Comparison of ENCODE assay signal across 8 mouse cellular contexts in the genomic region with DNA sequence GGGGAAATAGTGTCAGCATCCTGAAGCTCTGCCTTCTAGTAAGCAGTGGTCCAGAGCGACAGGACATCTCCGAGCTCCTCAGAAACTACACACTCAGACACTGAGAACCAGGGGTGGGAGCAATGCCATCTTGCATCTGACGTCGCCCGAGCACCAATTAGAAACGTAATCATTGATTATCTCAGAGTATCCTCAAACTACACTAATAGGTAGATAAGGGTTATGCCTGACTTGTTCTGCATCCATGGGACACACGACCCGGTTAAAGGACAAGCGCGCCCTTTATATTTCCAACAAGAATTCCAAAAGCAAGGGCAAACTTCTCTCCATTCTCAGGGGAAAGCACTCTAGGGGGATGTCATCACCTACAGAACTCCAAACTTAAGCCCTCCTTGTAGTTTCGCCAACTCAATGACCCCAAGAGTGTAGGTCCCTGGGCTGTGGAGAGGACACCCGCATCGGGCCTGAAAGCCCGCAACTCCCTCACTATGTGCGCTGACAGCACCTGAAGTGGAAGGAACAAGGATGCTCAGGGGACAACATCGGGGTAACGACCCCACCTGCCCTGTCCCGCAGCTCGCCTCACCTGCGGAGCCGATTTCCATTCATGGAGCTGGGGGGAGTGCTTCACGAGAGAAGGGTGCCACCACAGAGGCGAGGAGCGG. TPM values are rescaled to one million over a fixed set of nuclear protein-coding genes. Genes with fewer than 3 reads are reported as not detected.
DNase-seq lines count a peak whose midpoint lies in the region; ATAC-seq and TF ChIP-seq lines count a peak whose summit lies in the region.

No protein-coding gene starts in this region.

- H3K9me3 ChIP-seq in lung, postnatal 0 days (ENCODE audit: low read length), result no peaks in the 10 kb centered on the region
- H3K9me3 ChIP-seq in hindbrain, embryonic 13.5 days, result no peaks in the 10 kb centered on the region
- no peaks in the 10 kb centered on the region for H3K9me3 ChIP-seq in midbrain, embryonic 11.5 days (ENCODE audit: control insufficient read depth, low read length)

- TF ChIP-seq EP300 in lung, postnatal 0 days (IDR thresholded peaks at IDR 0.05), result no peak

- H3K4me2 ChIP-seq in lung, postnatal 0 days (replicated peaks; ENCODE audit: low read depth, low read length), result peak overlapping the region; percentile 92
- H3K4me2 ChIP-seq in hindbrain, embryonic 13.5 days, result peak overlapping the region; percentile 95
- peak overlapping the region; percentile 83 for H3K4me2 ChIP-seq in midbrain, embryonic 11.5 days

- no peaks in the 10 kb centered on the region for H3K36me3 ChIP-seq in lung, postnatal 0 days (ENCODE audit: insufficient read depth, low read length)
- peaks cover 5% of the 10 kb centered on the region for H3K36me3 ChIP-seq in hindbrain, embryonic 13.5 days
- no peaks in the 10 kb centered on the region for H3K36me3 ChIP-seq in midbrain, embryonic 11.5 days (ENCODE audit: control insufficient read depth, insufficient read depth, low read length)

- peak overlapping the region; percentile 86 for H3K9ac ChIP-seq in lung, postnatal 0 days (replicated peaks; ENCODE audit: low read depth)
- peak overlapping the region; percentile 95 for H3K9ac ChIP-seq in hindbrain, embryonic 13.5 days
- peak overlapping the region; percentile 85 for H3K9ac ChIP-seq in midbrain, embryonic 11.5 days (ENCODE audit: low read length)

- peak; percentile 17 for DNase-seq in lung, postnatal 0 days (ENCODE audit: low spot score)
- no peak for DNase-seq in lung, postnatal 36 days
- peak; percentile 12 for DNase-seq in embryo, embryonic 11 days
- DNase-seq in midbrain, embryonic 11.5 days (ENCODE audit: low spot score, missing footprints), result peak; percentile 92
- DNase-seq in gastrocnemius, postnatal 36 days, result no peak
- DNase-seq in right cerebral cortex, postnatal 36 days (ENCODE audit: low spot score in 2 of 2), result no peak
- DNase-seq in right cerebral cortex, postnatal 14 days, result no peak

- no peaks in the 10 kb centered on the region for H3K27me3 ChIP-seq in lung, postnatal 0 days (replicated peaks; ENCODE audit: insufficient read depth, low read length)
- no peaks in the 10 kb centered on the region for H3K27me3 ChIP-seq in hindbrain, embryonic 13.5 days
- H3K27me3 ChIP-seq in midbrain, embryonic 11.5 days (ENCODE audit: control insufficient read depth, insufficient read depth, low read length), result no peaks in the 10 kb centered on the region

- TF ChIP-seq CTCF in lung, postnatal 0 days (IDR thresholded peaks at IDR 0.05), result no peak

- intact Hi-C loops in gastrocnemius, postnatal 36 days (cut with DNase I), result no loop called here

- H3K4me3 ChIP-seq in lung, postnatal 0 days (ENCODE audit: low read depth, low read length), result peak overlapping the region; percentile 91
- peak overlapping the region; percentile 94 for H3K4me3 ChIP-seq in hindbrain, embryonic 13.5 days
- H3K4me3 ChIP-seq in midbrain, embryonic 11.5 days (ENCODE audit: low read depth, low read length), result peak overlapping the region; percentile 85

- WGBS in lung, postnatal 0 days, result 1% methylated on average over 24 of the region's 24 CpGs
- WGBS in hindbrain, embryonic 13.5 days, result 3% methylated on average over 24 of the region's 24 CpGs
- WGBS in midbrain, embryonic 11.5 days, result 3% methylated on average over 24 of the region's 24 CpGs

- no peaks in the 10 kb centered on the region for H3K4me1 ChIP-seq in lung, postnatal 0 days (ENCODE audit: insufficient read depth, low read depth, low read length)
- peaks cover 15% of the 10 kb centered on the region for H3K4me1 ChIP-seq in hindbrain, embryonic 13.5 days (replicated peaks)
- H3K4me1 ChIP-seq in midbrain, embryonic 11.5 days (ENCODE audit: control insufficient read depth, insufficient read depth, low read length), result peaks cover 5% of the 10 kb centered on the region

- no peak for ATAC-seq in lung, postnatal 0 days
- ATAC-seq in hindbrain, embryonic 13.5 days (ENCODE audit: low FRiP score), result peak; percentile 9; the same call in 1 of the 2 replicates
- peak; percentile 77 for ATAC-seq in midbrain, embryonic 11.5 days (ENCODE audit: low FRiP score)

- peak overlapping the region; percentile 90 for H3K27ac ChIP-seq in lung, postnatal 0 days (ENCODE audit: low read length)
- peak overlapping the region; percentile 95 for H3K27ac ChIP-seq in hindbrain, embryonic 13.5 days
- H3K27ac ChIP-seq in midbrain, embryonic 11.5 days (ENCODE audit: low read depth, low read length), result peak overlapping the region; percentile 66

RNA-seq across cellular contexts. Expression of gene Ago3, which starts 0.5 kb away (rescaled TPM):
- 8.6 TPM in 2 replicates for polyA plus RNA-seq in lung, postnatal 0 days (2015; fragmentation: Nextera tagmentation; extraction: Ambion mirVana)
- polyA plus RNA-seq in hindbrain, embryonic 13.5 days (2015; fragmentation: Nextera tagmentation; extraction: Ambion mirVana), result 15.7 and 18.2 TPM in 2 replicates
- polyA plus RNA-seq in midbrain, embryonic 11.5 days (2014; fragmentation: Nextera tagmentation; extraction: Ambion mirVana), result 12.2 and 13.3 TPM in 2 replicates
- total RNA-seq in gastrocnemius, postnatal 36 days (2021), result 1 to 10 TPM; 7.9 to 8.0 TPM

RNA-seq across cellular contexts. Expression of gene Ago1, which starts 39.6 kb away (rescaled TPM):
- polyA plus RNA-seq in lung, postnatal 0 days (2015; fragmentation: Nextera tagmentation; extraction: Ambion mirVana), result 5.4 and 5.7 TPM in 2 replicates
- 13.5 and 15.3 TPM in 2 replicates for polyA plus RNA-seq in hindbrain, embryonic 13.5 days (2015; fragmentation: Nextera tagmentation; extraction: Ambion mirVana)
- 27.8 and 28.4 TPM in 2 replicates for polyA plus RNA-seq in midbrain, embryonic 11.5 days (2014; fragmentation: Nextera tagmentation; extraction: Ambion mirVana)
- 1 to 10 TPM; 5.4 to 5.5 TPM for total RNA-seq in gastrocnemius, postnatal 36 days (2021)

Comparison
In these comparisons a context has a peak if more than half of its experiments do, and no peak if none do; other contexts are left out.
1. DNase-seq: peak in lung, postnatal 0 days (single experiment), embryo, embryonic 11 days (single experiment) and midbrain, embryonic 11.5 days (single experiment); none in lung, postnatal 36 days (single experiment), gastrocnemius, postnatal 36 days (0 of 2), right cerebral cortex, postnatal 36 days (0 of 2) and right cerebral cortex, postnatal 14 days (single experiment).
2. Peak in every context shown above with its lines, with median percentiles within 50 percentile points of each other: H3K27ac ChIP-seq, H3K4me2 ChIP-seq, H3K4me3 ChIP-seq and H3K9ac ChIP-seq.